Mouse (Mus musculus) embryo, embryonic 10 days (tissue): ENCODE data around the gene Uts2r.
A peak's percentile ranks its signal among the peaks of the same experiment; 100 is the strongest.

Experiments used
- DNase-seq: peaks from one replicate; pipeline ENCODE4 v3.0.0-alpha.2; 2015; ENCODE audit warnings: low spot score

Uts2r gene

GRCm38 (mm10) chr11:121159971-121160370 lies at the start of gene Uts2r:
Gene Uts2r (plus strand): TSS chr11:121160271.
- no peak for DNase-seq

GRCm38 (mm10) chr11:121111051-121111450 lies 49.0 kb upstream of the Uts2r start:
- no peak for DNase-seq

GRCm38 (mm10) chr11:121111601-121112000 lies 48.5 kb upstream of the Uts2r start:
- DNase-seq, result no peak

GRCm38 (mm10) chr11:121112091-121112775 lies 47.8 kb upstream of the Uts2r start:
- DNase-seq, result no peak

- no peak for DNase-seq
These were observed 42.0 kb upstream of the Uts2r start for GRCm38 (mm10) chr11:121118106-121118505.

- no peak for DNase-seq
These were observed 41.5 kb upstream of the Uts2r start, which contains the start of gene Tex19.2 for GRCm38 (mm10) chr11:121118577-121118976. Gene Tex19.2 (minus strand): TSS chr11:121118677.

- no peak for DNase-seq
These were observed 38.9 kb upstream of the Uts2r start for GRCm38 (mm10) chr11:121121151-121121550.

- DNase-seq, result no peak
These were observed 37.9 kb upstream of the Uts2r start for GRCm38 (mm10) chr11:121122024-121122670.

GRCm38 (mm10) chr11:121123438-121123837 lies 36.6 kb upstream of the Uts2r start:
- DNase-seq, result no peak

- no peak for DNase-seq
These were observed 34.4 kb upstream of the Uts2r start for GRCm38 (mm10) chr11:121125522-121126172.

- DNase-seq, result peak; percentile 16
These were observed 33.7 kb upstream of the Uts2r start for GRCm38 (mm10) chr11:121126395-121126794.

- no peak for DNase-seq
These were observed 32.6 kb upstream of the Uts2r start for GRCm38 (mm10) chr11:121127441-121127840.

- DNase-seq, result no peak
These were observed 30.5 kb upstream of the Uts2r start for GRCm38 (mm10) chr11:121129616-121130015.

- no peak for DNase-seq
These were observed 25.5 kb upstream of the Uts2r start for GRCm38 (mm10) chr11:121134600-121134999.

- no peak for DNase-seq
These were observed 22.4 kb upstream of the Uts2r start for GRCm38 (mm10) chr11:121137682-121138081.

GRCm38 (mm10) chr11:121138732-121139131 lies 21.3 kb upstream of the Uts2r start:
- no peak for DNase-seq

- DNase-seq, result no peak
These were observed 16.6 kb upstream of the Uts2r start for GRCm38 (mm10) chr11:121143325-121144015.

GRCm38 (mm10) chr11:121145865-121146264 lies 14.2 kb upstream of the Uts2r start, which contains the start of gene Tex19.1:
Gene Tex19.1 (plus strand): TSS chr11:121146143.
- no peak for DNase-seq

GRCm38 (mm10) chr11:121148193-121148592 lies 11.9 kb upstream of the Uts2r start:
- no peak for DNase-seq

- no peak for DNase-seq
These were observed 5.9 kb upstream of the Uts2r start for GRCm38 (mm10) chr11:121154203-121154602.

GRCm38 (mm10) chr11:121156411-121156891 lies 3.6 kb upstream of the Uts2r start:
- DNase-seq, result peak; percentile 50
